Mouse (Mus musculus): ENCODE results near the gene Tmem232. TPM values are rescaled to one million over a fixed set of nuclear protein-coding genes. Genes with fewer than 3 reads are reported as not detected.
"Not testable (repeated sequence)": the region's sequence is repeated elsewhere in the genome, so short reads cannot be mapped to it uniquely, and the experiment has no call there.

Gene Tmem232
- polyA plus RNA-seq, 1 experiment from 2014 or later: 0.09 TPM

GRCm38 (mm10) chr17:65561361-65562015, 20.9 kb upstream of the Tmem232 start:
- Histone ChIP-seq H3K9ac (no peak overlapping the region), H3K36me3 (no peaks in the 10 kb centered on the region), H3K27me3 (replicated peaks) (no peaks in the 10 kb centered on the region), H3K27ac (replicated peaks) (no peak overlapping the region), H3K9me3 (no peaks in the 10 kb centered on the region), H3K4me2 (no peak overlapping the region), H3K4me3 (no peak overlapping the region), H3K4me1 (peaks cover 23% of the 10 kb centered on the region)
- 70% methylated on average over 6 of the region's 6 CpGs for WGBS
- ATAC-seq (ENCODE audit: extremely low read depth, insufficient number of reproducible peaks, low FRiP score, low TSS enrichment): no peak

DNA sequence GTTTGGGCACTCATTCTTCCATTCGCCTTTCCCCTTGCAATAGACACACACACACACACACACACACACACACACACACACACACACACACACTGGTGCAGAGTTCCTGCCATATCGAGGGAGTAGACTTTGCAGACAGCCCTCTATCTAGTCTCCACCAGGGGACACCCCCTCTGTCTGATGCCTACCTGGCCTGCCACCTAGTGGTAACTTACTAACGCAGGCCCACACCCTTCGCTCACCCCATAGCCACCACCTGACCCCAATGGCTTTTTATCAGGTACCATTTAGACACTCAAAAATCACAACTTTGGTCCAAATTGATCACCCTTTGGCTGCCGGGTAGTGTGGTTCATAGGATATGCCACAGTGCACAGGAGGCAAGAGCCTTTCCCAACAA, 18.7 kb upstream of the Tmem232 start:
- Histone ChIP-seq H3K4me1 (peaks cover 23% of the 10 kb centered on the region), H3K27ac (replicated peaks) (no peak overlapping the region), H3K36me3 (no peaks in the 10 kb centered on the region), H3K9ac (no peak overlapping the region), H3K4me2 (no peak overlapping the region), H3K4me3 (no peak overlapping the region), H3K9me3 (no peaks in the 10 kb centered on the region), H3K27me3 (replicated peaks) (no peaks in the 10 kb centered on the region)
- no peak for ATAC-seq (ENCODE audit: extremely low read depth, insufficient number of reproducible peaks, low FRiP score, low TSS enrichment)
- 37% methylated on average over 4 of the region's 5 CpGs for WGBS

- Histone ChIP-seq H3K4me3 (peak overlapping the region; percentile 20; the same call in 1 of the 2 replicates), H3K27me3 (replicated peaks) (no peaks in the 10 kb centered on the region), H3K4me1 (peaks cover 23% of the 10 kb centered on the region), H3K36me3 (no peaks in the 10 kb centered on the region), H3K9me3 (no peaks in the 10 kb centered on the region), H3K27ac (replicated peaks) (no peak overlapping the region), H3K4me2 (peak overlapping the region; percentile 55), H3K9ac (no peak overlapping the region)
- no peak for ATAC-seq (ENCODE audit: extremely low read depth, insufficient number of reproducible peaks, low FRiP score, low TSS enrichment)
- 56% methylated on average over 9 of the region's 9 CpGs for WGBS
These were observed 18.2 kb upstream of the Tmem232 start for GRCm38 (mm10) chr17:65558788-65559187.

GRCm38 (mm10) chr17:65558217-65558616, 17.6 kb upstream of the Tmem232 start:
- H3K4me1 ChIP-seq: peaks cover 18% of the 10 kb centered on the region
- H3K27me3 ChIP-seq (replicated peaks): no peaks in the 10 kb centered on the region
- peak overlapping the region; percentile 55 for H3K4me2 ChIP-seq
- no peak for ATAC-seq (ENCODE audit: extremely low read depth, insufficient number of reproducible peaks, low FRiP score, low TSS enrichment)
- no peaks in the 10 kb centered on the region for H3K9me3 ChIP-seq
- no peak overlapping the region for H3K27ac ChIP-seq (replicated peaks)
- peak overlapping the region; percentile 20; the same call in 1 of the 2 replicates for H3K4me3 ChIP-seq
- 38% methylated on average over 9 of the region's 9 CpGs for WGBS
- no peaks in the 10 kb centered on the region for H3K36me3 ChIP-seq
- H3K9ac ChIP-seq: no peak overlapping the region

GRCm38 (mm10) chr17:65557212-65557611, 16.6 kb upstream of the Tmem232 start:
- WGBS: 36% methylated on average over 6 of the region's 6 CpGs
- no peaks in the 10 kb centered on the region for H3K9me3 ChIP-seq
- H3K9ac ChIP-seq: no peak overlapping the region
- H3K36me3 ChIP-seq: no peaks in the 10 kb centered on the region
- no peak overlapping the region for H3K4me3 ChIP-seq
- no peak overlapping the region for H3K4me2 ChIP-seq
- peaks cover 14% of the 10 kb centered on the region for H3K4me1 ChIP-seq
- H3K27me3 ChIP-seq (replicated peaks): no peaks in the 10 kb centered on the region
- no peak overlapping the region for H3K27ac ChIP-seq (replicated peaks)
- ATAC-seq (ENCODE audit: extremely low read depth, insufficient number of reproducible peaks, low FRiP score, low TSS enrichment): no peak

- Histone ChIP-seq H3K4me2 (no peak overlapping the region), H3K27me3 (replicated peaks) (no peaks in the 10 kb centered on the region), H3K4me1 (peaks cover 14% of the 10 kb centered on the region), H3K9me3 (no peaks in the 10 kb centered on the region), H3K36me3 (no peaks in the 10 kb centered on the region), H3K9ac (no peak overlapping the region), H3K4me3 (no peak overlapping the region), H3K27ac (replicated peaks) (no peak overlapping the region)
- ATAC-seq (ENCODE audit: extremely low read depth, insufficient number of reproducible peaks, low FRiP score, low TSS enrichment): no peak
- 48% methylated on average over 10 of the region's 10 CpGs for WGBS
These were observed 16.2 kb upstream of the Tmem232 start for GRCm38 (mm10) chr17:65556798-65557197.

DNA sequence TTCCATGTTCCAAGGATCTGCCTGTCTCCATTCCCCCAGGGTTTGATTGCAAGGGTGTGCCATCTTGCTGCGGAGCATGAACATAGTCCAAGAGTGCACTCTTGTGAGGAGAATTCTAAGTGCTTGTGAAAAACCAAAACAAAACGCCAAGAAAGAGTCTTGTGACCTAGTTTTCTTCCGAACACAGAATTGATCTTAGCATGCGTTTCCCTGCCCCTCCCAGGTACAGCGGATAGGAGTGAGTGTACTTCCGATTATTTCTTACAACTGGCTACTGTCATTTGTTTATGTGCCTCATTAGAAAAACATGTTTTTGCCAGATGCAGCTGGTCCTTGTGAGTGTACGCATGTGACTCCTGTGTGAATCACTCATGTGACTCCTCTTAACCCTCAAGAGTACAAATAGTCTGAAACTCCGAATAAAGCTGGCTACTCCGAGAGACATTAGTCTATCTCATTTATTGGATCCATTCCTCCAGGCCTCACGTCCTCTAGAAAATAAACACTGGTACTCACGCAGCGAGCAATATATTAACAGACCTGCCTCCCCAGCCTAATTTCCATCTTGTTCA, 11.9 kb upstream of the Tmem232 start:
- no peaks in the 10 kb centered on the region for H3K36me3 ChIP-seq
- no peaks in the 10 kb centered on the region for H3K9me3 ChIP-seq
- H3K4me3 ChIP-seq: no peak overlapping the region
- WGBS: 82% methylated on average over 12 of the region's 12 CpGs
- no peak overlapping the region for H3K9ac ChIP-seq
- H3K4me1 ChIP-seq: peaks cover 19% of the 10 kb centered on the region
- H3K4me2 ChIP-seq: no peak overlapping the region
- no peaks in the 10 kb centered on the region for H3K27me3 ChIP-seq (replicated peaks)
- ATAC-seq (ENCODE audit: extremely low read depth, insufficient number of reproducible peaks, low FRiP score, low TSS enrichment): no peak
- H3K27ac ChIP-seq (replicated peaks): no peak overlapping the region

DNA sequence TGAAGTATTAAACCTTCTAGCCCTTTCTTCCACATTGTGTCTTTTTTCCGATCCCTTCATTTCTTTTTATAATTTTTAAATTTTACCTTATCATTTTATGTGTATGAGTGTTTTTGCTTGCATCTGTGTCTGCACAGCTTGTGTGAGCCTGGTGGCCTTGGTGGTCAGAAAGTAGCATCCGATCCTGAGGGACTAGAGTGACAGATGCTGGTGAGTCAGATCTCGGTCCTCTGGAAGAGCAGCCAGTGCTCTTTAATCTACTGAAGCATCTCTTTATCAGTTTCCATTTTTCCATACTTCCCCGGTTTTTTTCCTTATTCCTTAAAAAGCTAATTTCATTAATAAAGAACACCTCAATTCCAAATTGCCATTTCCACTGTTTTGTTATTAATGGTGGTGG, 9.8 kb upstream of the Tmem232 start:
- H3K4me2 ChIP-seq: no peak overlapping the region
- H3K9ac ChIP-seq: no peak overlapping the region
- WGBS: 73% methylated on average over 4 of the region's 4 CpGs
- ATAC-seq (ENCODE audit: extremely low read depth, insufficient number of reproducible peaks, low FRiP score, low TSS enrichment): no peak
- H3K4me1 ChIP-seq: peaks cover 11% of the 10 kb centered on the region
- H3K27me3 ChIP-seq (replicated peaks): no peaks in the 10 kb centered on the region
- H3K27ac ChIP-seq (replicated peaks): no peak overlapping the region
- no peaks in the 10 kb centered on the region for H3K36me3 ChIP-seq
- H3K4me3 ChIP-seq: no peak overlapping the region
- no peaks in the 10 kb centered on the region for H3K9me3 ChIP-seq

DNA sequence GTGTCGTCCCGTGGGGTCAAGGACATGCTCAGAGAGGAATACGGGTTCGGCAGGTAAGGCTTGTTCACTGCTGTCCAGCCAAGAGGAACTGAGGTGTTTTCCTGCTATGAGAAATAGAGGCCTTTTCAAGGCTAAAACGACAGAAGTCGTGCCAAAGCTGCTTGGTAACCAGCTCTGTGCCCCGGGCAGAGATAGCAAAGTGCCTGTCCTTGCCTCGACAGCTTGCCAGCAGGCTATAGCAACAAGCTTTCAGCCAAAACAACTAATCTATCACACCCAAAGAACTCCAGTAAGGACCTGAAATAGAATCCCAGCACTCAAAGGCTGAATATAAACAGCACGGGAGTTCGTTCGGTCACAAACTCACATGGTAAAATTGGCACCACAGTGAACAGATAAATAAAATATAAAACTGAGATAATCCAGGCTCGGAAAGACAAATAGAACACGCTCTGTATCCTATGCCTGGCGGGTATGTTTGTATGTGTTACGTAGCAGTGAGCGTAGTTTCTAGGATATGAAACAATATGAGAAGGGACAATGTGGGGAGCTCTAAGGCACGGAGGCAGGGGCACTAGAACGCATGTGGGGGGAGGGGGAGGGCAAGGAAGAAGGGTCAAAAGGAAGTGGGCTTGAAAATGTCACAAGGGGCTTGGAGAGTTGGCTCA, 8.2 kb upstream of the Tmem232 start:
- Histone ChIP-seq H3K9me3 (no peaks in the 10 kb centered on the region), H3K9ac (no peak overlapping the region), H3K4me3 (no peak overlapping the region), H3K4me1 (peaks cover 11% of the 10 kb centered on the region), H3K27me3 (replicated peaks) (no peaks in the 10 kb centered on the region), H3K36me3 (no peaks in the 10 kb centered on the region), H3K27ac (replicated peaks) (no peak overlapping the region), H3K4me2 (no peak overlapping the region)
- no peak for ATAC-seq (ENCODE audit: extremely low read depth, insufficient number of reproducible peaks, low FRiP score, low TSS enrichment)
- WGBS: 56% methylated on average over 18 of the region's 18 CpGs

DNA sequence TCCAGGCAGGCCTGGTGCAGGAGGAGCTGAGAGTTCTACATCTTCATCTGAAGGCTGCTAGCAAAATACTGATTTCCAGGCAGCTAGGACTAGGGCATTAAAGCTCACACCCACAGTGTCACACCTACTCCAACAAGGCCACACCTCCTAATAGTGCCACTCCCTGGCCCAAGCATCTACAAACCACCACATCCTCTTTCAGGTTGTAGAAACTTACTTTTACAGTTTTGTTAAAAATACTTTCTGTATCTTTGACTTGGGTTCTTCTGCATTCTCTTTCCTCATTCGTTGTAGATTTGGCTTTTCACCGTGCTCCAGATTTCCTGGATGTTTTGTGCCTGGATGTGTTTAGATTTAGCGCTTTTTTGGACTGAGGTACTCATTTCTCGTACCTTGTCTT, 5.6 kb upstream of the Tmem232 start:
- H3K4me2 ChIP-seq; H3K27ac ChIP-seq (replicated peaks); H3K4me3 ChIP-seq; H3K9ac ChIP-seq; H3K36me3 ChIP-seq; H3K9me3 ChIP-seq; ATAC-seq (ENCODE audit: extremely low read depth, insufficient number of reproducible peaks, low FRiP score, low TSS enrichment); H3K27me3 ChIP-seq (replicated peaks): not testable (repeated sequence)
- H3K4me1 ChIP-seq: peaks cover 11% of the 10 kb centered on the region
- 81% methylated on average over 4 of the region's 4 CpGs for WGBS

DNA sequence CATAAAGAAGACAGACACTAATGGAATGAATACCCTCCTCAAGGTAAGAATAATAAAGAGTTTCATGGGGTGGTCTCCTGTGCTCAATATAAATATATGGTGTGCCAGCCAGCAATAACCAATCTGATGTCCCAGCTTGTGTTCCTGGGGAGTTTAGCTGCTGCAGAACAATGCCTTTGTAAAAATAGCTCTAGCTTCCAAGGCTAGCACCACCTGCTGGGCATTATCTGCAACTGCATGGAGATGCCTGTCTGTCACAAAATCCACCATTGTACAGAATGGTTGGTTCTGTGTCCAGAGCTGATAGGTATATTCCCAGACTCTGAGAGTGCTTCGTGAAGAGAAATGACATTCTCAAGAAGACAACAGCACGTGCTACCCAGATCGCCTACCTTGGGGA, 4.4 kb downstream of the Tmem232 start:
- Histone ChIP-seq H3K4me2 (no peak overlapping the region), H3K36me3 (no peaks in the 10 kb centered on the region), H3K9ac (no peak overlapping the region), H3K9me3 (no peaks in the 10 kb centered on the region), H3K27me3 (replicated peaks) (no peaks in the 10 kb centered on the region), H3K4me3 (no peak overlapping the region), H3K4me1 (peaks cover 4% of the 10 kb centered on the region; the same call in 1 of the 2 replicates), H3K27ac (replicated peaks) (no peak overlapping the region)
- WGBS: 25% methylated on average over 3 of the region's 3 CpGs
- ATAC-seq (ENCODE audit: extremely low read depth, insufficient number of reproducible peaks, low FRiP score, low TSS enrichment): no peak

DNA sequence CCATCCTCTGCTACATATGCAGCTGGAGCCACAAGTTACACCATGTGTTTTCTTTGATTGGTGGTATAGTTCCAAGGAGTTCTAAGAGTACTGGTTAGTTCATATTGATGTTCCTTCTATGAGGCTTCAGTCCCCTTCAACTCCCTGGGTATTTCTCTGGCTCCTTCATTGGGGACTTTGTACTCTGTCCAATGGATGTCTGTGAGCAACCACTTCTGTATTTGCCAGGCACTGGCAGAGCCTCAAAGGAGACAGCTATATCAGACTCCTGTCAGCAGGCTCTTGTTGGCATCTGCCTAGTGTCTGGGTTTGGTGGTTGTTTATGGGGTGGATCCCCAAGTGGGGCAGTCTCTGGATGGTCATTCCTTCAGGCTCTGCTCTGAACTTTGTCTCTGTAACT, 8.2 kb downstream of the Tmem232 start:
- not testable (repeated sequence) for H3K4me2 ChIP-seq; H3K36me3 ChIP-seq; H3K27me3 ChIP-seq (replicated peaks); H3K27ac ChIP-seq (replicated peaks); H3K9me3 ChIP-seq; H3K4me3 ChIP-seq; H3K4me1 ChIP-seq; H3K9ac ChIP-seq; ATAC-seq (ENCODE audit: extremely low read depth, insufficient number of reproducible peaks, low FRiP score, low TSS enrichment)

Data from heart, embryonic 13.5 days (tissue).